Mouse (Mus musculus) thymus, adult 2 months (tissue): Measurements from ENCODE around the gene Gm17359.

Experiments used
- CTCF ChIP-seq: fragments of 200-500 bp; IDR thresholded peaks from 2 replicates; pipeline ENCODE4 v1.5.1; 2012; ENCODE audit warnings: mild to moderate bottlenecking, control low read depth, low read length, moderate library complexity, borderline replicate concordance; ENCODE audit not compliant: control insufficient read depth, poor library complexity, insufficient read depth; ENCODE audit errors: extremely low read depth
- POLR2A ChIP-seq: fragments of 200-500 bp; IDR thresholded peaks from 2 replicates; pipeline ENCODE4 v1.6.1; 2012; ENCODE audit warnings: mild to moderate bottlenecking, low read length, control low read depth, moderate library complexity; ENCODE audit not compliant: control insufficient read depth, poor library complexity, insufficient read depth; ENCODE audit errors: extremely low read depth

DNA sequence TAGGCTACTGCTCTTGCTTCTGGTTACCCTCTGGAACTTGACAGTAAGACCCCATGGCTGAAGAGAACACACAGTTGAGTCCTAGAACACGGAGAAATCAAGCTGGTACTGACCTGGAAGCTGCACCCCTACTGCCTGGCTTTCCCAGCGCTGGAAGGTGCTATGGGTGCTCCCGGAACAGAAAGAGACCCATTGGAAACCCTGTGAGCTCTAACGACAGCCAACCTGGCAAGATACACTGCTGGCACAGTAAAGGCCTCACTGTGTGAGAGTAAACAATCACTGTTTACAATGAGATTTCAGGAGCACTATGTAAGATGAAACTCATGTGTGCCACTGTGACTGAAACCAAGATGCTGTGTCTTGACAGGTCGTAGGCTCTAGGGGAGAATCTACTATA, 78.6 kb downstream of the Gm17359 start:
- TF ChIP-seq CTCF (no peak), POLR2A (no peak)
